Mouse (Mus musculus) limb, embryonic 12.5 days (tissue): Measurements from ENCODE around the gene Lurap1l. TPM values are rescaled to one million over a fixed set of nuclear protein-coding genes. Genes with fewer than 3 reads are reported as not detected.

ENCODE experiments used
- microRNA-seq: library from miRNA; unstranded; fragments of <30 nt; microRNA quantifications from one replicate; pipeline ENCODE4, GENCODE M21; 2017
- polyA plus RNA-seq: library from polyadenylated mRNA; unstranded; fragments of >200 nt; fragmentation: Nextera tagmentation; extraction: Ambion mirVana; gene quantifications from 2 replicates; pipeline ENCODE4 v1.2.1, GENCODE M21; 2016

Gene Lurap1l
- polyA plus RNA-seq, 1 experiment from 2014 or later: 4.2 TPM

Small RNA genes within 50 kb of the gene (microRNA-seq; reads per million reads assigned to microRNA genes)
- gene Gm27452: not detected

Other genes with a start within 250 kb of the Lurap1l start
- 0.15 and 0.33 TPM in 2 replicates for gene Tyrp1, start 76.5 kb upstream of the Lurap1l start, polyA plus RNA-seq